Mouse (Mus musculus): ENCODE results near the gene Tsg101.
A peak's percentile ranks its signal among the peaks of the same experiment; 100 is the strongest.

The Tsg101 gene

DNA sequence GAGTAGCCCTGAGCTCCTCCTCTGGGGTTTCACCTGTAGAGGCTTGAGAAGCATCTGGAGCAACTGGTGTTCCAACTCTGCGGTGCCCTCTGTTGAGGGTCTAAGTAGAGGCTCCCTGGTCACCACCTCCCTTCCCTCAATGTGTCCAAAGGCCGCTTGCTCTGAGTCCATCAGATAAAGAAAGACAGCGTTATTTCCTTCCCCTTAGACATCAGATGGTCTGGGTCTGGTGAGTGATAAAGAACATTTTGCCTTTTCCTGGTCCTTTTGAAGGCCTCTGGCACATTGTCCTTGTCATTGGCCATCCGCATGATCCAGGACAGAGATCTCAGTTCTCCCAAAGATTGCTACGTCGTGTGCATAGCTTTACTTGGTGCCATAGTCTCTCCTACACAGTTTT lies 42.5 kb downstream of the Tsg101 start:
- DNase-seq (ENCODE audit: extremely low spot score, low read depth, low spot score), result no peak

DNA sequence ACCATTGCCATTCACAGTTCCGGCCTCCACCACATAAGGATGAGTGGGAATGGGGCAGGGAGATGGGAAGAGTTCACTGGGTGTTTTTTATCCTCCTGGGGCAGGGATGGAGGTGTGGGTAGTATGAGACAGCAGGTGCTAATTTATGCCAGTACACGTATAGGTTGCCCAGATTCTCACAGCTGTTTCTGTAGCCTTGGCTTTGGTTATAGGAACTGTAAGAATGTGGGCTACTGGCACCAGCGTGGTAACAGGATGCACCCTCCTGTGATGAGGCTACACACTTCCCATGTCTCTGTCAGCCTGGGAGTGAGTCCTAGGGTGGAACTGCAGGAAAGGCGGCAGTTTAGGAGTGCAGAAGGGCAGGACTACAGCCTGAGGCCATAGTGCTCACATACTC lies 42.9 kb downstream of the Tsg101 start:
- DNase-seq (ENCODE audit: extremely low spot score, low read depth, low spot score), result no peak

GRCm38 (mm10) chr7:46871988-46872387 lies 47.8 kb downstream of the Tsg101 start:
- no peak for DNase-seq (ENCODE audit: extremely low spot score, low read depth, low spot score)

DNA sequence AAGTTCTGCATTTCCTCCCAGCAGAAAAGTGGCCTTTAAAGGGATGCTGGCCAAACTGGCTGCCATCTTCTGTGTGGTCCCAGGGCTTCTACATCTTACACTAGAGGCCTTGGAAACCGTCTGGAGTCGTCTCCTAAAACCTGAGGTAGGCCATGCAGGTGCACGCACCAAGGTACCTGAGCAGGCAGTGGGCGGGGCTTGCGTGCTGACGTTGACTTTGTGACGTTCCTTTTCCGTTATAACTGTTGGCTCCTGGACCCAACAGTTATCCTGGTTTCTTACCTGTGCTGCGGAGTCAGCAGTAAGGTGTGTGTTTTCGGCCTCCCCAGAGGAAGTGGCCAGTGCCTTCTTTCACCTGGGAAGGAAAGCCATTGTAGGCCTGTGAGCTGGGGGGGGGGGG lies 58.8 kb downstream of the Tsg101 start, which contains the start of gene Ldhc:
Ldhc (plus strand) TSS at position 208 of the 400 bp plus-strand sequence.
- no peak for DNase-seq (ENCODE audit: extremely low spot score, low read depth, low spot score)

- DNase-seq (ENCODE audit: extremely low spot score, low read depth, low spot score), result no peak
Measured at GRCm38 (mm10) chr7:46859031-46859430, 60.7 kb downstream of the Tsg101 start.

- no peak for DNase-seq (ENCODE audit: extremely low spot score, low read depth, low spot score)
Measured at GRCm38 (mm10) chr7:46857436-46857835, 62.3 kb downstream of the Tsg101 start.

- no peak for DNase-seq (ENCODE audit: extremely low spot score, low read depth, low spot score)
Measured at GRCm38 (mm10) chr7:46855866-46856560, 63.8 kb downstream of the Tsg101 start.

DNA sequence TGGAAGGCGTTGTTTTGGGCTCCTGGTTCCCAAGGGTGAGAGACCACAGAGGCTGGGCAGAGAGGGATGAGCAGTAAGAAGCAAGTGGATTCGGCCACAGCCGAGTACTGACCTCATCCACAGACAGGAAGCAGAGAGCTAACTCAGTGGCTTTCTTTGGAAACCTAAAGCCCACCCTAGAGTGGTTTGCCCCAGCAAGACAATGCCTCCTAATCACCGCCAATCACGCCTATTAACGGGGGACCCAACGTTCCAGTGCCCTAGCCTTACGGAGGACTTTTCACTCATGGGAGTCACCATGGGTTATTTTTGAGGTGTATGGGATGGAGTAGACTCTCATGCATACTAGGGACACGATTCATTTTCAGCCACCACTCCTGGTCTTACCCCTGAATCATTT lies 66.4 kb downstream of the Tsg101 start:
- DNase-seq (ENCODE audit: extremely low spot score, low read depth, low spot score), result no peak

DNA sequence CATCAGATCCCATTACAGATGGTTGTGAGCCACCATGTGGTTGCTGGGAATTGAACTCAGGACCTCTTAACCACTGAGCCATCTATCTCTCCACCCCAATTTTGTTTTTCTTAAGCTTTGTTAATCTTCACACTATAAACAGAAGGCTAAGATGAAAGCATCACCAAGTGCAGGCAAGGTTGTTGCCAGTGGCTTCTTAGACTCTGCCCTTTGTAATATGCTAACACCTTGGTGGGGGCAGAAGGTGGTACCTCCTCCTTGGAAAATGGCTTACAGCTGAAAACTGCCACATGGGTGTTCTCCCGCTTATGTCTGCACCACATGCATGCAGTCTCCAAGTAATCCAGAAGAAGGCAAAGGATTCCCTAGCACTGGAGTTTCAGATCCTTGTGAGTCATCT lies 67.1 kb downstream of the Tsg101 start:
- no peak for DNase-seq (ENCODE audit: extremely low spot score, low read depth, low spot score)

GRCm38 (mm10) chr7:46851026-46851425 lies 68.7 kb downstream of the Tsg101 start:
- no peak for DNase-seq (ENCODE audit: extremely low spot score, low read depth, low spot score)

- no peak for DNase-seq (ENCODE audit: extremely low spot score, low read depth, low spot score)
Measured at GRCm38 (mm10) chr7:46849287-46849686, 70.5 kb downstream of the Tsg101 start.

DNA sequence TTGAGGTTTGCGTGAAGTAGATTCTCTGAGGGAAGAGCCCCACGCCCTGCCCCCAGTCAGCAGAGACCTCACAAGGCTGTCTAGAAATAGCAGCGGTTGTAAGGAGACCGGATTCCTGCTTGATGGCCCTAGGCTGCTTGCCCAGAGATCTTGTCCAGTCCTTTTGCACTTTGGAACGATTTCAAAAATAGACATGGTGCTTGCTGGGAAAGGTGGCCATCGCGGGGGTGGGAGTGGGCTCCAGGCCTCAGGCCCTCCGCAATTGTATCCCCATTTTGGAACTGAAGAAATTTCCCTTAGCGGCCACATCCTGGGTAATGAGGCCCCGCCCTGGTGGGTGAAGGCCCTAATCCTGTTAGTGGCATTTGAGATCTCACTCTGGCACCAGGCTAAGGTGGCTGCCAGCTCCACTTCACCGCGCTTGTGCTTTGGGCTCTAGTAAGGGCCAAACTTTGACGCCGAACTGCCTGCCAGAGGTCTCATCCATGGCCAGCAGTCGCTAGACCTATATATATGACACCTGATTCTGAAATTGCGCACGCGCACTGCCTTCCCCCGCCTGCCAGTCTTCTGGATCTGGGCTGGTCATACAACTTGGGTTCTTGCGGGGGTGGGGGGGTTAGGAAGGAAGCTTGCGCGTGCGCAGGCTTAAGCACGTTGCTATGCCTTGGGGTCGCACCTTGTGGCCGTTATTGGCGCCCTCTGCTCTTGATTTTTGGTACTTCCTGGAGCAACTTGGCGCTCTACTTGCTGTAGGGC lies 73.1 kb downstream of the Tsg101 start:
- peak; percentile 56 for DNase-seq (ENCODE audit: extremely low spot score, low read depth, low spot score)

DNA sequence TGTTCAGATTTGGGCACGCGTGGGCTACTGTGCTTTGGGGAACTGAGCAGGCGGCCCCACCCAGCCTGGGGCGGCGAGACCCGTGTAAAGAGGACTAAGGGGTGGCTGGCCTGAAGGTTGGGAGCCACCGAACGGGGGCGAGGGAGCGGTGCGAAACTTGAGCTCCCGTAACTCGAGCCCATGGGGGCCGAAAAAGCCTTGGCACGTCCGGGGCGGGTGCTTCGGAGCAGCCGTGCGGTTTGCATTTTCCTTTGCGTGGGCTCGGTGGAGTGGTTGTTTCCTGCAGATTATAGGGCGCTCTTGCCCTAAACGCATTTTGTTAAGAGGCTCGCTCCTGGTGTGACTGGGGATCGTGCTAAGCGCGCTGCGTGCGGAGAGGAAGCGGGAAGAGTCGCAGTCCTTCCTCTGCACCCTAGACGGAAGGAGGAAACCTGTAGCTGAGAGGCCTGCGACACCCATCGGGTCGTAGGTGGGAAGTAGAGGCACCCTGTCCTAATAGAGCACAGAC lies 73.7 kb downstream of the Tsg101 start:
- DNase-seq (ENCODE audit: extremely low spot score, low read depth, low spot score), result no peak

- peak; percentile 52 for DNase-seq (ENCODE audit: extremely low spot score, low read depth, low spot score)
Measured at GRCm38 (mm10) chr7:46845211-46845977, 74.4 kb downstream of the Tsg101 start.

- no peak for DNase-seq (ENCODE audit: extremely low spot score, low read depth, low spot score)
Measured at GRCm38 (mm10) chr7:46843576-46843975, 76.2 kb downstream of the Tsg101 start.

- no peak for DNase-seq (ENCODE audit: extremely low spot score, low read depth, low spot score)
Measured at GRCm38 (mm10) chr7:46842278-46842677, 77.5 kb downstream of the Tsg101 start.

DNA sequence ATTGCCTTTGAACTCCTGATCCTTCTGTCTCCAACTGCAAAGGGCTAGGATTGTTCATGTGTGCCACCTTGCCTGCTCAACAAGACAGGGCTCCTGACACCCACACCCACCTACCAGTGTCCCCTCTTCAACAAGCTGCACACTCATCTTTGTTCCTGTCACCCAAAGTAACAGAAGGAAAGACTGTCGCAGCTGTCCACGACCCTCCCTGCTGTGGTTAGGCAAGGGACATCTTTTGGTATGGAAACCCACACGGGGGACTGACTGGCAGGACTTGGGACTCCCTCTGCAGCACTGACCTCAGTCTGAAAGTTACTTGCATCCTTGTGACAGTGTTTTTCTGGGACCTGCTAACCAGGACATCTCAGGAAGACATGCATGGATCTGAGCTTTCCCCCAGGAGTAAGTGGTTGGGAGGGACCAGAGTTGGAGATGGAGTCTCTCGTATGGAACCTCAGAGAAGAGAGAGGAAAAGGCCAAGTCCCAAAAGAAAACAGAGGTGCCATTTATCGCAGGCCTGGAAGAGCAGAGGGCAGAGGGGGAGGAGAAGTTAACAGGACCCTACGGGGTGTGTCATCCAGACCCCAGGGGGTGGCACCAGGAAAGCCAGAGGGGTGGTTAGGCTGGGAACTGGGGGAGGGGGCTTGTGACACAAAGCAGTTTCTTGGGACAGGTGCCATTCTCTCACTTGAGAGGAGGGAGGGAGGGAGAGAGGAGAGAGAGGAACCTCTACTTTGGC lies 78.8 kb downstream of the Tsg101 start, which contains the start of gene Ldha:
Ldha (plus strand) TSS at position 689 of the 739 bp plus-strand sequence.
- no peak for DNase-seq (ENCODE audit: extremely low spot score, low read depth, low spot score)

- DNase-seq (ENCODE audit: extremely low spot score, low read depth, low spot score), result no peak
Measured at GRCm38 (mm10) chr7:46840326-46840725, 79.4 kb downstream of the Tsg101 start.

GRCm38 (mm10) chr7:46839861-46840260 lies 79.9 kb downstream of the Tsg101 start:
- no peak for DNase-seq (ENCODE audit: extremely low spot score, low read depth, low spot score)

DNA sequence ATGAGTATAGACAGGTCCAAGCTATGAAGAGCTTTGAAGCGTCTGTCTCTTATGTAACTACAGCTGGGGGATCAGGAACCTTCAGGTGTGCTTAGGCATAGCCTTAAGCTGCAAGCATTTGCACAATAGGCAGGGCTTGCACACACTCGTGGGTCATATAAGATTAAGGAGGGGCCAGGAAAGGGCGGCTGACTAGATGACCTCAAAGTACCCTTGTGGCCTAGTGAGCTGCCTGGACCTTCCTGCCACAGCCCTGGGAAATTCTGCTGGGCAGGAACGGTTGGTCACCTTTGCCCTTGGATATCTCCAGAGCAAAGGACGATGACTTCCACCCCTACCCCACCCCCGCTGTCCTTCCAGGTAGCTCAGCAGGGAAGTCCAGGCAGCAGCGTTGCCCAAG lies 80.3 kb downstream of the Tsg101 start:
- DNase-seq (ENCODE audit: extremely low spot score, low read depth, low spot score), result no peak

Measured in hindlimb bud, embryonic 11.5 days (tissue).